Mouse (Mus musculus) heart, embryonic 11.5 days (tissue): ENCODE results near the gene Ppm1b. TPM values are rescaled to one million over a fixed set of nuclear protein-coding genes. Genes with fewer than 3 reads are reported as not detected.

ENCODE experiments used
- ATAC-seq: fragments of 200-750 bp; cut with Nextera tagmentation; replicated peaks from 2 replicates; pipeline ENCODE4 v1.8.0; 2017; ENCODE audit warnings: moderate library complexity; ENCODE audit not compliant: insufficient number of reproducible peaks, low FRiP score, low TSS enrichment
- H3K27ac ChIP-seq: fragments of 300-500 bp; sonication (generic); 2 replicates; pipeline ENCODE4 v1.5.1; 2014; ENCODE audit warnings: mild to moderate bottlenecking, low read depth, low read length
- H3K27me3 ChIP-seq: fragments of 300-500 bp; sonication (generic); 2 replicates; pipeline ENCODE4 v1.6.1; 2014; ENCODE audit warnings: mild to moderate bottlenecking, low read length, mixed read lengths; ENCODE audit not compliant: control insufficient read depth, insufficient read depth
- H3K36me3 ChIP-seq: fragments of 300-500 bp; sonication (generic); 2 replicates; pipeline ENCODE4 v1.6.1; 2014; ENCODE audit warnings: mild to moderate bottlenecking, low read length, moderate library complexity, mixed read lengths; ENCODE audit not compliant: control insufficient read depth, insufficient read depth
- H3K4me1 ChIP-seq: fragments of 300-500 bp; sonication (generic); 2 replicates; pipeline ENCODE4 v1.6.1; 2014; ENCODE audit warnings: low read length; ENCODE audit not compliant: control insufficient read depth, insufficient read depth
- H3K4me2 ChIP-seq: fragments of 300-500 bp; sonication (generic); 2 replicates; pipeline ENCODE4 v1.6.1; 2014; ENCODE audit warnings: mild to moderate bottlenecking, moderate library complexity
- H3K4me3 ChIP-seq: fragments of 300-500 bp; sonication (generic); 2 replicates; pipeline ENCODE4 v1.5.1; 2014; ENCODE audit warnings: low read depth, low read length
- H3K9ac ChIP-seq: fragments of 300-500 bp; sonication (generic); 2 replicates; pipeline ENCODE4 v1.6.1; 2014; ENCODE audit warnings: mild to moderate bottlenecking, low read depth, low read length, moderate library complexity
- H3K9me3 ChIP-seq: fragments of 300-500 bp; sonication (generic); replicated peaks from 2 replicates; pipeline ENCODE4 v1.6.1; 2016; ENCODE audit warnings: low read length; ENCODE audit not compliant: control insufficient read depth
- WGBS: fragments of 180-500 bp; shearing (Covaris S2); extraction: QIAGEN DNeasy Blood & Tissue Kit; methylation state at CpG from one replicate; pipeline ENCODE4 v1.1.7; 2014; ENCODE audit not compliant: insufficient replicate concordance; 5-methylcytosine and 5-hydroxymethylcytosine counted together
- polyA plus RNA-seq: library from polyadenylated mRNA; unstranded; fragments of >200 nt; fragmentation: Nextera tagmentation; extraction: Ambion mirVana; gene quantifications from 2 replicates; pipeline ENCODE4 v1.2.1, GENCODE M21; 2014

The Ppm1b gene
- polyA plus RNA-seq, 1 experiment from 2014 or later = 58.9 TPM

DNA sequence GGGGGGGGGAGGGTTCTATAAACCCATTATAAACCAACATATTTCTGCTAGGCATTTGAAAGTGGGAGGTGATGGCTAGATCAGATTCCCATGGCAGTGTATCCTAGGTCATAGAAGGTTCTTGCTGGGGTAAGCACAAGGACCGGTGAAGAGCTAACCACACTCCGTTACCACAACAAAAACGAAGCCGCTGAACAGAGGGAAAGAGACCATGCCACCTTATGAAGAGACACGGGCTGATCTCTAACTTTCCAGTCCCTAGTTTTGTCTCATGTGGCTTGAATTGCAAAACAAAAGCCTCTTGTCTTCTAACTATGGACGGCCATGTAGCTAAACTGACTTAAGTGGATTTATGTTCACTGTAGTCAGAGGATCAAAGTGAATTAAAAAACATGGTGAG, 12.2 kb upstream of the Ppm1b start:
- 79% methylated on average over 6 of the region's 6 CpGs for WGBS

DNA sequence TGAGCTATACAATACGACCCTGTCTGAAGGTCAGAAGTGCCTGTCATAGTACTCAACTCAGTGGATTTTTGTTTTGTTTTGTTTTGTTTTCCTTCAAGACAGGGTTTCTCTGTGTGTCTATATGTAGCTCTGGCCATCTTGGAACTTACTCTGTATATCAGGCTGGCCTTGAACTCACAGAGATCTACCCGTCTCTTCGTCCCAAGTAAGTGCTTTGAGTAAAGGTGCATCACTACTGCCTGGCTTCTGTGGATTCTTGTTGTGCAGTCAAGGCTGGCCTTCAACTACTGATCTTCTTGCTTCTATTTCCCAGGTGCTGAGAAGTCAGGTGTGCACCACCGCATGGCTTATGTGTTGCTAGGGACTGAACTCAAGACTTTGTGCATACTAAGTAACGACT, 4.0 kb upstream of the Ppm1b start:
- WGBS = 83% methylated on average over 5 of the region's 5 CpGs

More for the DNA sequence above, 12.2 kb upstream of the Ppm1b start:
- peaks cover 3% of the 10 kb centered on the region for H3K4me1 ChIP-seq
- H3K4me3 ChIP-seq = no peak overlapping the region
- H3K9ac ChIP-seq = no peak overlapping the region
- no peaks in the 10 kb centered on the region for H3K27me3 ChIP-seq
- H3K4me2 ChIP-seq = no peak overlapping the region
- H3K27ac ChIP-seq = no peak overlapping the region
- no peaks in the 10 kb centered on the region for H3K9me3 ChIP-seq
- no peaks in the 10 kb centered on the region for H3K36me3 ChIP-seq
- no peak for ATAC-seq

DNA sequence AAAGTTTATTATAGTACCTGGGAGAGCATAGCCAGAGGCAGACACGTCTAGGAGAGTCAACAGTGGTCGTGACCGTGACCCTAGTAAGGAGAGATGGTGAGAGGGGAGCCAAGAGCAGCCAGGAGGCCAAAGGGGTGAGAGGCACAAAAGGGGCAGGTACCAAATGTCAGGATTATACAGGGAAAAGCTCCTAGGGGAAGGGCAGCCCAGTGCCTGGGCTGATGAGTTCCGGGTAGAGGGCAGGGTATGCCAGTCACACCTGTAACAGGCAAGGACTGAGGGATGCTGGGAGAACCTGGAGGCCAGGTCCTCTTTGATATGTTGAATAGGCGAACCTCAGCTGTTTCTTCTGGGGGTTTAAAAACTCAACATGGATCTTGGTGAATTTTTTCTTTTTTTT, 2.8 kb upstream of the Ppm1b start:
- Histone ChIP-seq H3K9ac (no peak overlapping the region), H3K4me3 (no peak overlapping the region), H3K4me2 (no peak overlapping the region), H3K27me3 (no peaks in the 10 kb centered on the region), H3K27ac (no peak overlapping the region), H3K36me3 (no peaks in the 10 kb centered on the region), H3K4me1 (peaks cover 3% of the 10 kb centered on the region; the same call in 1 of the 2 replicates), H3K9me3 (no peaks in the 10 kb centered on the region)
- WGBS = 72% methylated on average over 5 of the region's 5 CpGs
- no peak for ATAC-seq

More for the DNA sequence above, 4.0 kb upstream of the Ppm1b start:
- ATAC-seq = no peak
- no peaks in the 10 kb centered on the region for H3K9me3 ChIP-seq
- H3K9ac ChIP-seq = no peak overlapping the region
- 0 out of 2 replicates have a peak, but pooled peaks cover 3% of the 10 kb centered on the region for H3K4me1 ChIP-seq
- no peak overlapping the region for H3K4me2 ChIP-seq
- no peak overlapping the region for H3K4me3 ChIP-seq
- H3K36me3 ChIP-seq = no peaks in the 10 kb centered on the region
- H3K27ac ChIP-seq = no peak overlapping the region
- H3K27me3 ChIP-seq = no peaks in the 10 kb centered on the region

DNA sequence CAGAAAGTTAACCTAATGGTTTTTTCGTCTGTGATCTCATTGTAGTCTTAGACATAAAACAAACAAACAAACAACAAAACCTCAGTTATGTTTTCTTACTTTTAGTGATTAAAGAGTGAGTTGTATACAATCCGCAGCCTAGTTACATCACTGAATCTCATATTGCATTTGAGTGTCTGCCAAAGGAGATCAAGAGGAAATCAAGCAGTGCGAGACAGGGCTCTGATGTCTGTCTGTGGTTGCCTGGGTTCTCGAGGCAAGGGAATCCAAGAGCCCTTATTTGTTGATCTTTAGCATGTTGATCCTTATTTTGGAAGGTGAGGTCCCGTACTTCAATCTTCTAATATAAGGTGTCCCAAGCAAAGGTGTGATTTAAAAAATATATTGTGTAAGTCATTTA, 1.7 kb upstream of the Ppm1b start:
- peaks cover 5% of the 10 kb centered on the region for H3K4me1 ChIP-seq
- H3K9me3 ChIP-seq = no peaks in the 10 kb centered on the region
- H3K27me3 ChIP-seq = no peaks in the 10 kb centered on the region
- H3K36me3 ChIP-seq = no peaks in the 10 kb centered on the region
- 91% methylated on average over 5 of the region's 5 CpGs for WGBS
- ATAC-seq = no peak
- no peak overlapping the region for H3K4me2 ChIP-seq
- H3K9ac ChIP-seq = no peak overlapping the region
- H3K27ac ChIP-seq = no peak overlapping the region
- no peak overlapping the region for H3K4me3 ChIP-seq

DNA sequence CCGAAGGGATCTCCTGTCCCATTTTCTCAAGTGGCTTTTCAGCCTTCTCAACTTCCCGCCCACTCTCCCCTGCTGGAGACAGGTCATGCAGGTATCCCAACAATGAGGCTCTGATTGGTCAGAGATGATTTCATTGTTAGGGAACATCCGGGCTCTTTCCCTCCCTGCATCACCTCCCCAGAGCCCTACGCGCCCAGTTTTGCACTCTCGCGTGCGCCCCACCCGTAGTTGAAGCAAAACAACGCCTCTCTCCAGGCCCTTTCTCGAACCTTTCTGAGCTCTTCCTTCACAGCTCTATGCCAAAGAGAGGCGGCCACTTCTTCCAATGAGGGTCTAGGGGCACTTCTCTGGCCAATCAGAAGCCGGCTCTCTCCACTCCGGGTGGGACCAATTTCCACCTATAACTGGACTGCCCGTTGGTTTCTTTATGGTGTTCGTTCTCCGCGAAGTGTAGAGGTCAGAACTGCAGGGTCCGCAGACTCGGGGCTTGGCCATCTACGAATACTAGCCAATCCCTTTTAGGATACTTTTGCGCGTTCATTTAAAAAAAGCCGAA, 468 bp downstream of the Ppm1b start:
- Histone ChIP-seq H3K27me3 (no peaks in the 10 kb centered on the region), H3K36me3 (no peaks in the 10 kb centered on the region), H3K27ac (peak overlapping the region; percentile 94), H3K9me3 (no peaks in the 10 kb centered on the region), H3K4me3 (peak overlapping the region; percentile 53), H3K4me1 (peaks cover 11% of the 10 kb centered on the region), H3K9ac (peak overlapping the region; percentile 76), H3K4me2 (peak overlapping the region; percentile 80)
- WGBS = under 1% methylated on average over 24 of the region's 24 CpGs
- ATAC-seq = peak; percentile 89

DNA sequence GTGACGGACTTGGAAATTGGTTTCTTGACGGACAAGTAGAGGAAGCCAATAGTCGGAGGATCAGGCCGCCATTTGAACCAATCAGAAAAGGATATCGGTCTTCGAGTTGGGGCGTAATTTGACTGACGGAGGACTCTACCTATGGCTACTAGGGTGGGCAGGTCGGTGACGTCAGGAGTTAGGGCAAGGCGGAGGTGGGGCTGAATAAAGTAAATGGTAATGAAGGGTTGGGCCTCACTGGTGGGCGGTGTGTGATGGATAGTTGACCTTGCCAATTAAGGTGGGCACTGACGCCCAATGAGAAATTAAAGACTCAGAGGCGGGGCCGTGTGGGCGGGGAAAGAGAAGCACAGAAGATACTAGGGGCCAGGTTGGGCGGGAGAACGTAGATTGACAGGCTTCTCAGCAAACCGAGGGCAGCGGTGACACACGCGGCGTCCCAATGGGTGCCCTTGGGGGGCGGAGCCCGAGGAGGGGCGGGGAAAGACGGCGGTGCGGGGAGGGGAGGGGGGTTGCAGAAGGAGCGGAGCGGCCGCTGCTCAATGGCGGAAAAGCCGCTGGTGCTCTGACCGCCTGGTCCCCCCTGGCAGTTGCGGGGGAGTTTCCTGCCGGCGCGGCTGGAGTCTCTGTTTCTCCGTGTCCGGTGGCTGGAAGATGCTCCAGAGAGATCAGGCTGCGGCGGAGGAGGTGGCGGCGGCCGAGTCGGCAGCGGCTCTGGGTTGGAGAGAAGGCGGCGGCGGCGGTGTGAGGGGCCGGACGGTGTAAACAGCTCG, 1.1 kb downstream of the Ppm1b start:
- under 1% methylated on average over 52 of the region's 55 CpGs for WGBS
- Histone ChIP-seq H3K4me1 (peaks cover 11% of the 10 kb centered on the region), H3K27me3 (no peaks in the 10 kb centered on the region), H3K4me2 (peak overlapping the region; percentile 80), H3K4me3 (peak overlapping the region; percentile 98), H3K9ac (peak overlapping the region; percentile 97), H3K36me3 (no peaks in the 10 kb centered on the region), H3K27ac (peak overlapping the region; percentile 94), H3K9me3 (no peaks in the 10 kb centered on the region)
- peak; percentile 99 for ATAC-seq

DNA sequence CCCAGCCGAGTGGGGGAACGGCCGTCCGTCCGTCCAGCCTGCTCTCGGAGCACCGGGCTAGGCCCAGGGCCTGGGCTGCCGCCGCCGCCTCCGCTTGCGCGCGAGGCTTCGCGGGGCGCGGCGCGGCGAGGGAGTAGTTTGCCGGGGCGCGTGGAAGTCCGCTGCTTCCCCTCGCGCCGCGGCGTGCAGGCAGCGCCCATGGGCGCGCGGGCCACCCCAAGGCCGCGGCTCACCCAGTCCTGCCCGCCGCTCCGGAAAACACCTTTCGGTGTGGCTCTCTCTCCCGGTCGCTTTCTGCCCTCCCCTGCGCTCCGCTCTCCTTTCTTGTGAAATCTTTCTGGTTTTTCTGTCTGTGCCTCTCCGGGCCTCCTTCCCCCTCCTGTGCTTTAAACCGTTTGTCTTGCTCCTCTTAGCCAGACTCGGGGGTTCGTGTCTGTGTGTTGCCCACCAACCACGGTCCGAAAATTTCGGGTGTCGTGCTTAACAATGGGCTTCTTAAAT, 1.9 kb downstream of the Ppm1b start:
- no peaks in the 10 kb centered on the region for H3K36me3 ChIP-seq
- peak overlapping the region; percentile 98 for H3K4me3 ChIP-seq
- WGBS = under 1% methylated on average over 45 of the region's 52 CpGs
- no peaks in the 10 kb centered on the region for H3K9me3 ChIP-seq
- H3K27me3 ChIP-seq = no peaks in the 10 kb centered on the region
- no peak for ATAC-seq
- peak overlapping the region; percentile 97 for H3K9ac ChIP-seq
- peak overlapping the region; percentile 94 for H3K27ac ChIP-seq
- H3K4me2 ChIP-seq = peak overlapping the region; percentile 73
- peaks cover 11% of the 10 kb centered on the region for H3K4me1 ChIP-seq

DNA sequence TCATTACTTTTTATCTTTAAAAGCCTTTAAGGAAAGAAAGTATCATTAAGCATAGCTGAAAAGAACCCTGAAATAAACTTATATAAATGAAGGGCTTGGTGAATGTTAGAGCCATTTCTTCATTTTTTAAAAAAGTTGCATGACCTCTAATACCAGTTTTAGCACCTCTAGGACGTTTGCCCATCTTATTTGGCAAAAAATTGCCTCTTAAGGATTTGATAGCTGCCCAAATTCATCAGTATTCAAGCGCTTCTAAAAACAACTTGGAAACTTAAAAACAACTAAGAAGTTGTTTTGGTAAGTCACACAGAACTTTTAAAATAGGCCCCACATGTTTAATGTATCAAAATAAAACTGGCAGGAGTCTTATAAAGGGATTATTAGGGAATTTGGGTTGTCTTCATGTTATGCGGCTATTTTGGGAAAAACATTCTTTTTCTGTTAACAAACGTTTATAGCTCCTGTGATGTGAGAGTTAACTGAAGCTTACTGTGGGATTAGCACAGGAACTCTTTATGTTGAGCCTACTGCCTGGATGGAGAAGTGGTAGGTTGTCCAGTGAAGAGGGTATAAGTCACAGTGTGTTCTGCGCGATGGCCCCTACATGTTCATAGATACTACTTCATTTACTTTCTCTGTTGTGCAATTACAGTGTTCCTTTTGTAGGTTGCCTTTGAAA, 2.6 kb downstream of the Ppm1b start:
- no peak for ATAC-seq
- peak overlapping the region; percentile 73 for H3K4me2 ChIP-seq
- H3K9me3 ChIP-seq = no peaks in the 10 kb centered on the region
- no peaks in the 10 kb centered on the region for H3K36me3 ChIP-seq
- H3K4me3 ChIP-seq = peak overlapping the region; percentile 98
- peaks cover 11% of the 10 kb centered on the region for H3K4me1 ChIP-seq
- H3K27me3 ChIP-seq = no peaks in the 10 kb centered on the region
- WGBS = 32% methylated on average over 6 of the region's 6 CpGs
- no peak overlapping the region for H3K27ac ChIP-seq
- H3K9ac ChIP-seq = peak overlapping the region; percentile 97; the same call in 1 of the 2 replicates
